Mouse (Mus musculus): ENCODE data around the gene Rhoa.

- no peak for TF ChIP-seq CTCF (IDR thresholded peaks at IDR 0.05; ENCODE audit: borderline replicate concordance, control insufficient read depth, extremely low read depth, insufficient read depth, low read length, poor library complexity)
- TF ChIP-seq POLR2A (IDR thresholded peaks at IDR 0.05; ENCODE audit: control insufficient read depth, extremely low read depth, insufficient read depth, low read length, poor library complexity), result no peak
These were observed 1.3 kb downstream of the Rhoa start for GRCm38 (mm10) chr9:108307021-108307807.

Data from thymus, adult 2 months (tissue).